Mouse (Mus musculus) lung, adult 10 weeks (tissue): ENCODE data around the gene Gm16503. TPM values are rescaled to one million over a fixed set of nuclear protein-coding genes. Genes with fewer than 3 reads are reported as not detected.

Source experiments
- polyA plus RNA-seq: library from polyadenylated mRNA; stranded (reverse); fragments of 350-450 nt; fragmentation: Illumina TruSeq; extraction: RNeasy Lipid Tissue Mini Kit (QIAGEN cat#74804); gene quantifications from one replicate; pipeline ENCODE4 v1.2.3, GENCODE M21; 2014; ENCODE audit warnings: low read depth, low replicate concordance; ENCODE audit not compliant: insufficient read depth

Gm16503 gene
- not detected for polyA plus RNA-seq

GRCm38 (mm10) chr4:147539918-147540317, at the start of gene Gm16503:
Gene Gm16503 (plus strand): TSS chr4:147540218.

GRCm38 (mm10) chr4:147492117-147492516, 47.9 kb upstream of the Gm16503 start, which contains the start of gene Zfp982:
Gene Zfp982 (plus strand): TSS chr4:147492417.

GRCm38 (mm10) chr4:147553071-147553470, 13.1 kb downstream of the Gm16503 start, which contains the start of gene Zfp985:
Gene Zfp985 (plus strand): TSS chr4:147553277.

Other genes starting within 250 kb of the Gm16503 start
- gene Zfp988, start 234.5 kb upstream of the Gm16503 start, polyA plus RNA-seq: not detected
- gene Zfp978, start 178.9 kb upstream of the Gm16503 start, polyA plus RNA-seq: not detected
- 1.8 TPM for gene Zfp982, start 47.8 kb upstream of the Gm16503 start, polyA plus RNA-seq
- not detected for gene Zfp985, start 13.1 kb downstream of the Gm16503 start, polyA plus RNA-seq
- 2.2 TPM for gene Zfp979, start 102.3 kb downstream of the Gm16503 start, polyA plus RNA-seq
- not detected for gene Zfp534, start 162.3 kb downstream of the Gm16503 start, polyA plus RNA-seq